Mouse (Mus musculus): Measurements from ENCODE around the gene Calm4. TPM values are rescaled to one million over a fixed set of nuclear protein-coding genes. Genes with fewer than 3 reads are reported as not detected.
"Not testable (repeated sequence)": the region's sequence is repeated elsewhere in the genome, so short reads cannot be mapped to it uniquely, and the experiment has no call there.

The Calm4 gene
- polyA plus RNA-seq, 1 experiment from 2014 or later = not detected

DNA sequence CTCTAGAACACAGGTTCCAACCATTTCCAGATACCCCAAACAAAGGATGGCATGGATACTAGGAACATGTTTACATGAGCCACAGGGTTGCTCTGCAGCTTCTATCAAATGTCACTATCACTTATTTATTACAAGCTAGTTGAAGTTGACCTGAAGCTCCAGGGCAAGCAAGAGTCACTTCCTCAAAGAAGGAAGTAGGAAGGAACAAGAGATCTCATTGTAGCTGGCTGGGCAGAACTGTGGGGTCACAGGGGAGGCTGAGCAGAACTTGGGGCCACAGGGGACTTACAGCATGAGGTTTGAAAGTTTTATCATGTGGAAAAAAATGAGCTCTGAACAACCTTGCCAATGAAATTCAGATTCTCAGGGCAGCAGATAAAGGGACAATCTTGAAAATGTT, 11.8 kb upstream of the Calm4 start:
- Histone ChIP-seq H3K27ac (no peak overlapping the region), H3K27me3 (no peaks in the 10 kb centered on the region), H3K4me3 (replicated peaks) (no peak overlapping the region), H3K9ac (no peak overlapping the region), H3K4me2 (no peak overlapping the region), H3K9me3 (no peaks in the 10 kb centered on the region), H3K36me3 (replicated peaks) (no peaks in the 10 kb centered on the region), H3K4me1 (no peaks in the 10 kb centered on the region)
- no peak for ATAC-seq (ENCODE audit: low FRiP score)

DNA sequence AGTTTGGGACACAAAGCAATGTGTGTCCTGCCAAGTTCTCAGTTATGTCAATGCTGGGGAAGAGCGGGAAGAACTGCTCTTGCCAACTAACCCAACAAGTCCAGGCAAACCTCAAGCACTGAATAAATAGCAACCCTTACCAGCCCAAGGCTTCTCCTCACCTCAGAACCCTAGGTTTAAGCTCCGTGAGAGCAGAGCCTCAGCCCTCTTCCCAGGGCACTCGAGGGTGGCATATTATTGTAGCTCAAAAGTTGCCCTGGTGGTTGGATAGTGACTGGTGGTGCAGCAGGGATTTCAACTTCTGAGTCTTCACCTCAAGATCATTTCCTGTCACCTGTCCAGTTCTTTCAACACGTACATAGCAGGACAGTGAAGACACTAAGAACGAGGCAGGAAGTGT, 6.0 kb upstream of the Calm4 start:
- H3K27me3 ChIP-seq = no peaks in the 10 kb centered on the region
- 86% methylated on average over 5 of the region's 5 CpGs for WGBS
- H3K4me1 ChIP-seq = no peaks in the 10 kb centered on the region
- ATAC-seq (ENCODE audit: low FRiP score) = no peak
- no peak overlapping the region for H3K4me2 ChIP-seq
- no peaks in the 10 kb centered on the region for H3K36me3 ChIP-seq (replicated peaks)
- no peak overlapping the region for H3K27ac ChIP-seq
- H3K4me3 ChIP-seq (replicated peaks) = no peak overlapping the region
- no peaks in the 10 kb centered on the region for H3K9me3 ChIP-seq
- H3K9ac ChIP-seq = no peak overlapping the region

DNA sequence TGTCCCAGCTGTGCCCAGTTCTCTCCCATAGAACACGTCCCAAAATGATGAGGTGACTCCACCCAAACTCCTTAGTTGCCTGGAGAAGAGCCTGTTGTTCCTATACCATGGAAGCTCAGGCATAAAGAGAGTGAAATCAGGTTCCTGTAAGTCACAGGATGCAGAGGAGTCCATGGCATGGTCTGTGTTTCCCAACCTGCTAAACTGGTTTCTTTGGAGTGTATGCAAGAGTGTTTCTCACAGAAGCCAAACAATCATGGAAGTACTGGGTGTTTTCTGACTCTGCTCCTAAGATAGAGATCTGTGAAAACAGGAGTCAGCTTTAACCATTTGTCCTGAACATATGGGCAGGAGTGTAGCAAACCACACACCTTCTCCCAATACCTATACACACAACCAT, 5.6 kb upstream of the Calm4 start:
- Histone ChIP-seq H3K4me3 (replicated peaks) (no peak overlapping the region), H3K27ac (no peak overlapping the region), H3K36me3 (replicated peaks) (no peaks in the 10 kb centered on the region), H3K9me3 (no peaks in the 10 kb centered on the region), H3K27me3 (no peaks in the 10 kb centered on the region), H3K4me1 (no peaks in the 10 kb centered on the region), H3K4me2 (no peak overlapping the region), H3K9ac (no peak overlapping the region)
- WGBS = 70% methylated on average over 1 of the region's 1 CpGs
- no peak for ATAC-seq (ENCODE audit: low FRiP score)

DNA sequence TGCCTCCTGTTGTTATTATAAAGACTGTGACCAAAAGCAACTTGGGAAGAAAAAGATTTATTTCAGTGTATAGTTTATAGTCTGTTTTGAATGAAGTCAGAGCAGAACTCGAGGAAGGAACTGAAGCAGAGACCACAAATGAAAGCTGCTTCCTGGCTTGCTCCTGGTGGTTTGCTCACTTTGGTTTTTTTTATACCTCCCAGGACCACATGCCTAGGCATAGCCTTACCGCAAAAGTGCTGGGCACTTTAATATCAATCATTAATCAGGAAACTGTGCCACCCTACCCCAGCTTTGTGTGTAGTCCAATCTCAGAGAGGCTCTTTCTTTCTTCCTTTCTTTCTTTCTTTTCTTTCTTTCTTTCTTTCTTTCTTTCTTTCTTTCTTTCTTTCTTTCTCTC, 5.1 kb upstream of the Calm4 start:
- H3K27ac ChIP-seq = no peak overlapping the region
- ATAC-seq (ENCODE audit: low FRiP score) = no peak
- no peaks in the 10 kb centered on the region for H3K27me3 ChIP-seq
- 79% methylated on average over 2 of the region's 2 CpGs for whole genome bisulfite sequencing
- no peaks in the 10 kb centered on the region for H3K9me3 ChIP-seq
- no peak overlapping the region for H3K4me3 ChIP-seq (replicated peaks)
- no peaks in the 10 kb centered on the region for H3K36me3 ChIP-seq (replicated peaks)
- H3K9ac ChIP-seq = no peak overlapping the region
- no peak overlapping the region for H3K4me2 ChIP-seq
- no peaks in the 10 kb centered on the region for H3K4me1 ChIP-seq

DNA sequence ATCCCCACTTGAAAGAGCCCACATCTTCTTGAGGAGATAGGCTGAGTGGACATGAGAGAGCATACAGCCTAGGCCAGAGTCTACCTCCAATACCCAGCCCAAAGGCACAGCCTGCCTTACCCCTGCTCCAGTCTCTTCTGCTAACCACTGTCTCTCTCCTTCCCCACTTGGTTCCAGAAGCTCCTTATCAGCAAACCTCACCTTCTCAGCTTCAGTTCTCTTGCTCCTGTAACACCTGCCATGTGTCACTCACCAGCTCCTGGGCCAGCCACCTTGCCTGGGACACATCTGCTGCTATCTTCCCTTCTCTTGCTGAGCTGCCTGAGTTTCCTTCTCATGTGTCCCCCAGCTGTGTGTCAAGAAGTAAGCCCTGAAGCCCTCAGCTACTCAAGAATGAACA, 3.9 kb upstream of the Calm4 start:
- H3K4me3 ChIP-seq (replicated peaks); H3K36me3 ChIP-seq (replicated peaks); H3K9ac ChIP-seq; ATAC-seq (ENCODE audit: low FRiP score); H3K27ac ChIP-seq; H3K9me3 ChIP-seq; H3K27me3 ChIP-seq; H3K4me1 ChIP-seq; H3K4me2 ChIP-seq: not testable (repeated sequence)

DNA sequence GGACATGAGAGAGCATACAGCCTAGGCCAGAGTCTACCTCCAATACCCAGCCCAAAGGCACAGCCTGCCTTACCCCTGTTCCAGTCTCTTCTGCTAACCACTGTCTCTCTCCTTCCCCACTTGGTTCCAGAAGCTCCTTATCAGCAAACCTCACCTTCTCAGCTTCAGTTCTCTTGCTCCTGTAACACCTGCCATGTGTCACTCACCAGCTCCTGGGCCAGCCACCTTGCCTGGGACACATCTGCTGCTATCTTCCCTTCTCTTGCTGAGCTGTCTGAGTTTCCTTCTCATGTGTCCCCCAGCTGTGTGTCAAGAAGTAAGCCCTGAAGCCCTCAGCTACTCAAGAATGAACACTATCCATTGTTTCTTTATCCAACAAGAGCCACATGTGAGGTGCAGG, 3.1 kb downstream of the Calm4 start:
- not testable (repeated sequence) for H3K9ac ChIP-seq; H3K4me3 ChIP-seq (replicated peaks); H3K4me1 ChIP-seq; H3K4me2 ChIP-seq; H3K27me3 ChIP-seq; H3K27ac ChIP-seq; ATAC-seq (ENCODE audit: low FRiP score); H3K36me3 ChIP-seq (replicated peaks); H3K9me3 ChIP-seq

DNA sequence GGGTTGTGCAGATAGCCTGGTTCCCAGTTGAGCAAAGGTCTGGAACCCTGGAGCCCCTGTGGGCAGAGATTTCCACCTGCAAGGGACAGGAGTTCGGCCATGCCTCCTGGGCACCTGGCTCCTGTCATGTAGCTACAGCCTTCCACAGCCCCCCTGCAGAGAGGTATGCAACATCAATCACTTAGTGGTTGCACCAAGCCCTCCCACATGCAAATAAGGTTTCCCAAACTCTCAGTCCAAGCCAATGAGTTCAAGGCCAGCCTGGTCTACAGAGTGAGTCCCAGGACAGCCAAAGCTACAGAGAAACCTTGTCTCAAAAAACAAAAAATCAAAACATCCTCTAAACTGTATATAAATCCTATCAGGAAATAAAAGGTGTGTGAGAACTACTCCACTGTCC, 12.8 kb downstream of the Calm4 start:
- 83% methylated on average over 1 of the region's 1 CpGs for WGBS
- Histone ChIP-seq H3K4me1 (no peaks in the 10 kb centered on the region), H3K4me3 (replicated peaks) (no peak overlapping the region), H3K9ac (no peak overlapping the region), H3K4me2 (no peak overlapping the region), H3K9me3 (no peaks in the 10 kb centered on the region), H3K27ac (no peak overlapping the region), H3K27me3 (no peaks in the 10 kb centered on the region), H3K36me3 (replicated peaks) (no peaks in the 10 kb centered on the region)
- no peak for ATAC-seq (ENCODE audit: low FRiP score)

DNA sequence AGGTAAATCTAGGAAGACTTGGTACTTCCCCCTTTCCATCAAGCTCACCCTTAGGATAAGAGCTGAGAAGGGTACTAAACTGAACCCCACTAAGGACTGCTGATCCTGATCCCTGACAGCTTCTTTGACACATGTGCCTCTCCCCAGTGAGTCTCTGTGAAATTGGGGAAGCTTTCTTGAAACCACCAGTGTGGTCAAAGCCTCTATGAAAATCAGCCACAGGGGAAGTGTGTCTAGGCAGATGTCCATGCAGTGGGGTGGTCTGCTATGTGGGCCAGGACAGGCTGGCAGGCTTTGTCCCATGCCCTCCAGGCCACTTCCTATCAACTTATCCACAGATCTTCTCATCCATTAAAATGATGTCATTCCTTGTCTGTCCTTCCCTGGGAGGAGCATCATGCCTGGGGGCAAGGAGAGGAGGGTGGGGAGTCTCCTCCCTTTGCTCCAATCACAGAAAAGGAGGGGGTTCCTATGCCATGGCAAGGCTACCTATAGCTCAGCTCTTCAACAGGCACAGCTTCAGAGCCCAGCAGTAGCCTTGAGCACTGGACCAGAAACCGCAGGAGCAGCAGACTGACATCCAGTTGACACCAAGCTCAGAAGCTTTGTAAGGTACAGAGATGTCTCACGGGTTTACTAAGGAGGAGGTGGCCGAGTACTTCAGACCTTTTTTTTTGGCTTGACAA, 16.2 kb downstream of the Calm4 start, which contains the start of gene Calm5:
Calm5 (plus strand) TSS at position 526 of the 686 bp plus-strand sequence.
- H3K4me2 ChIP-seq; H3K27me3 ChIP-seq; H3K27ac ChIP-seq; H3K36me3 ChIP-seq (replicated peaks); H3K4me3 ChIP-seq (replicated peaks); H3K4me1 ChIP-seq; H3K9me3 ChIP-seq; ATAC-seq (ENCODE audit: low FRiP score); H3K9ac ChIP-seq: not testable (repeated sequence)
- 88% methylated on average over 3 of the region's 3 CpGs for WGBS

DNA sequence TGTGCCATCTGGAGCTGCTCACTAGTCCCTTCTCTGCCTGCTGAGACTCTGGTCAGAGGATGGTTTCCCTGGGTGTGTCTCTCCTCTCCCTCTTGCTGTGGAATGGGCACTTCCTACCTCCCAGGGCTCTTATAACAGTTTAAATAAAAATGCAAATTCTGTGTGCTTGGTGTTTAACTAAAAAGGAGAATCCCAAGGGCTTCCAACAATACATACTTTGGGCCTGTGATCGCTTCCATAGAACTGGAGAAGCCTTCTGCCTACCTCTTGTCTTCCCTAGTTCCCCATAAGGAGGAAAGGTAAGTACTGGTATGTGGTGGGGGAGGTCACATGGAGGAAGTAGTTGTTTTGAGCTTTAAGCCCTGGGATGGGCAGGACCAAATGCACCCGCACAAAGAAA, 17.3 kb downstream of the Calm4 start:
- Histone ChIP-seq H3K36me3 (replicated peaks) (no peaks in the 10 kb centered on the region), H3K4me2 (no peak overlapping the region), H3K9ac (no peak overlapping the region), H3K9me3 (no peaks in the 10 kb centered on the region), H3K27ac (no peak overlapping the region), H3K4me1 (no peaks in the 10 kb centered on the region), H3K4me3 (replicated peaks) (no peak overlapping the region), H3K27me3 (no peaks in the 10 kb centered on the region)
- ATAC-seq (ENCODE audit: low FRiP score) = no peak
- WGBS = 88% methylated on average over 2 of the region's 2 CpGs

DNA sequence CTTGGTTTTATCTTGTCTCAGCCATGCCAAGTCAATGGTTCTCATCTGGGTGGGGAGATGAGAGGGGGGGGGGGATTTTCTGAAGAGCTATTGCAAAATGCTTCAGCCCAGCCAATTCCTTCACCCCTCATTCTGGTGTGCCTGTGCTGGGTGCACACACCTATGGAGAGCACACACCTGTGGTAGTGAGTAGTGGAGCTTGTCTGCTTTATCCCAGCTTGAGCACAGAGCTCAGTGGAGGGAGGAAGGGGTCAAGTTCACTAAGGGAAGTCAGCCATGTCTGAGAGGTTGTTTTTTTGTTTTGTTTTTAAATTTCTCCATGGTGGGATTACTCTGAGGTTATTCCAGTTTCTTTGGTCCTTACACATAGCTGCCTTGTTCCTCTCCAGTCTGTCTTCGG, 18.7 kb downstream of the Calm4 start:
- Histone ChIP-seq H3K4me1 (no peaks in the 10 kb centered on the region), H3K27me3 (no peaks in the 10 kb centered on the region)
- WGBS = 86% methylated on average over 1 of the region's 1 CpGs

DNA sequence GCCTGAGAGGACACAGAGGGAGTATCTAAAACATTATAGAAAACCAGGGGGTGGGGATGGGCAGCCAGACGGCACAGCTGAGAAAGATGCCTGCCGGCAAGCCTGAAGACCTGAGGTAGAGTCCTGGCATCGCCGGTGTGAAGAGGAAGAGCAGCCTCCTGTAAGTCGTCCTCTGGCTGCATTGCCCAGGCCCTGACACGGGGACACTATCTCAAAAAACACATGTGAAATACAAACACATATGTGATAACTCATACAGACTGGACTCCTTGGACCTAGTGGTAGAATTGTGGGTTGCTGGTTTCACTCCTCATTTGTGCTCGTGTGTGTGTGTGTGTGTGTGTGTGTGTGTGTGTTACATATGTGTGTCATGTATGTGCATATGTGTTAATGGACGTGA, 23.7 kb downstream of the Calm4 start:
- Histone ChIP-seq H3K9me3 (no peaks in the 10 kb centered on the region), H3K27ac (no peak overlapping the region), H3K4me3 (replicated peaks) (no peak overlapping the region), H3K9ac (no peak overlapping the region), H3K36me3 (replicated peaks) (no peaks in the 10 kb centered on the region), H3K27me3 (no peaks in the 10 kb centered on the region), H3K4me2 (no peak overlapping the region), H3K4me1 (no peaks in the 10 kb centered on the region)
- WGBS = 94% methylated on average over 8 of the region's 8 CpGs
- no peak for ATAC-seq (ENCODE audit: low FRiP score)

More for the DNA sequence above, 18.7 kb downstream of the Calm4 start:
- no peak overlapping the region for H3K9ac ChIP-seq
- no peak overlapping the region for H3K4me2 ChIP-seq
- H3K27ac ChIP-seq = no peak overlapping the region
- ATAC-seq (ENCODE audit: low FRiP score) = no peak
- no peaks in the 10 kb centered on the region for H3K9me3 ChIP-seq
- H3K4me3 ChIP-seq (replicated peaks) = no peak overlapping the region
- H3K36me3 ChIP-seq (replicated peaks) = no peaks in the 10 kb centered on the region

DNA sequence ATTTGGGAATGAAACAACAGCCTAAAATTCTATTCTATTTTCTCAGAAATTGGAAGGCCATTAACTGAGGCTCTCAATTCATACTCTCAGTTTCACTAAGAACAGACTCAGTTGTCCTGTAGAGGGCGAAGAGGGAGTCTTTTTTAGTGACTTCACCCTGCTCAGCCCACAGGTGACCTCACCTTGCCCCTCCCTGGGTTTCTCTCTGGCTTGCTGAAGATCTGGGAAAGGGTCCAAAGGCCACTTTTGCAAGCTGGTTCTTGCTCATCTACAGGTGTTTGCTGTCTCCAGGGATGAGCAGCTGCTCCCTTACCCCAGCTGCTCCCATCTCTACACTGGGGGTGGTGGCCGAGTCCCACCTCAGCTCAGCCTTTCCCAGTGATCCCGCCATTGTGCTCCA, 24.8 kb downstream of the Calm4 start:
- H3K27me3 ChIP-seq = no peaks in the 10 kb centered on the region
- 81% methylated on average over 3 of the region's 3 CpGs for WGBS
- no peaks in the 10 kb centered on the region for H3K36me3 ChIP-seq (replicated peaks)
- no peak overlapping the region for H3K9ac ChIP-seq
- ATAC-seq (ENCODE audit: low FRiP score) = no peak
- no peak overlapping the region for H3K27ac ChIP-seq
- no peaks in the 10 kb centered on the region for H3K9me3 ChIP-seq
- H3K4me1 ChIP-seq = no peaks in the 10 kb centered on the region
- no peak overlapping the region for H3K4me2 ChIP-seq
- H3K4me3 ChIP-seq (replicated peaks) = no peak overlapping the region

DNA sequence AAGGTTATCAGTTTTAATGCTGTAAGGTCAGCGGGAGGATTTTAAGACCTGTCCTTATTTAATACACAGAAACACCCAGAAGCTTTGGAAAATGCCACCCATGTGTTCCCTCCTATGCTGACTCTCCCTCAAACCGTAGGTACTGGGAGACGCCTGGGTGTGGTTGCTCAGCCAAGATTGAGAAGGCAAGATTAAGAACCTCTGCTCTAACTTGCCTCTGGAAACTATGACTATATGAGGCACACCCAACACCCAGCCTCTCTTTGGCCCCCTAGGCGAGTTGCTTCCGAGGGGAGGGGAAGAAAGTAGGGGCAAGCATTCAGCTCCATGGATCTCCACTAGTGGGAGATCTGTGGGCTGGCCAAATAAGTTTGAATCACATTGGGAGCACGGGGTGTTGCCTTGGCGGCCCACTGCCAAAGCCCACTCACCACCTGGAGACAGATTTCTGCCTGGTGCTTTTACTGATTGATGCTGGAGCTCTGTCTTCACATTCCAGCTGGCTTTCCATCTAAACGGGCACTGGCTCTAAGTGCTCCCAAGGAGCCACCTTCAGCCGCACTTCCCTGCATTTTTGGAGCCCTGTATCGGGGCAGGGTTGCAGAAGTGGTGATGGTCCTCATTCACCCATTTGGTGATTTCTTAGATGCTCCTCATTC, 25.5 kb downstream of the Calm4 start:
- Histone ChIP-seq H3K4me2 (no peak overlapping the region), H3K9ac (no peak overlapping the region), H3K36me3 (replicated peaks) (no peaks in the 10 kb centered on the region), H3K4me3 (replicated peaks) (no peak overlapping the region), H3K4me1 (no peaks in the 10 kb centered on the region), H3K9me3 (no peaks in the 10 kb centered on the region), H3K27ac (no peak overlapping the region), H3K27me3 (no peaks in the 10 kb centered on the region)
- ATAC-seq (ENCODE audit: low FRiP score) = no peak
- WGBS = 90% methylated on average over 10 of the region's 10 CpGs

Data from forebrain, embryonic 12.5 days (tissue).